Mouse (Mus musculus) Patski (cell line): ENCODE measurements around the gene Cyp21a1. TPM values are rescaled to one million over a fixed set of nuclear protein-coding genes. Genes with fewer than 3 reads are reported as not detected.
"Not testable (repeated sequence)": the region's sequence is repeated elsewhere in the genome, so short reads cannot be mapped to it uniquely, and the experiment has no call there.

ENCODE experiments used
- ATAC-seq: fragments of 100-300 bp; one replicate; pipeline ENCODE4 v1.8.0; 2021
- CTCF ChIA-PET: fragments of 350-600 bp; sonication (Branson Sonifier 250); formaldehyde crosslinking; loops from one replicate; lab custom pipeline; 2022; ENCODE audit warnings: inconsistent platforms; lab: Charles Lee
- POLR2A ChIA-PET: fragments of 350-600 bp; sonication (Branson Sonifier 250); formaldehyde crosslinking; loops from one replicate; lab custom pipeline; 2022; ENCODE audit warnings: antibody characterized with exemption, inconsistent platforms; lab: Charles Lee
- DNase-seq: peaks from one replicate; pipeline ENCODE4 v3.0.0-alpha.2; 2011; ENCODE audit warnings: low read depth, low spot score
- H3K27me3 ChIP-seq: fragments of 371-371 bp; one replicate; pipeline ENCODE4 v1.5.1; 2021
- CTCF ChIP-seq: fragments of 100-300 bp; IDR thresholded peaks from one replicate; pipeline ENCODE4 v1.5.1; 2021
- in situ Hi-C: fragments of 300-500 bp; cut with MboI; formaldehyde crosslinking; loops from 3 replicates; pipeline ENCODE4 v1.11.1; 2018; ENCODE audit warnings: low pct_unique_long_range_greater_than_20kb, mixed read lengths
- polyA plus RNA-seq: library from polyadenylated mRNA; unstranded; gene quantifications from one replicate; pipeline ENCODE4 v1.2.3, GENCODE M21; 2021

Gene Cyp21a1
- polyA plus RNA-seq, 1 experiment from 2014 or later = not detected

GRCm38 (mm10) chr17:34804871-34805562 is 656 bp upstream of the Cyp21a1 start:
- H3K27me3 ChIP-seq = no peaks in the 10 kb centered on the region
- ChIA-PET POLR2A (no interaction called here), CTCF (interaction anchor here (2.0 kb wide), 1 partner anchor 109 kb away, joined by 4 read pairs; no protein-coding TSS in a partner anchor)
- in situ Hi-C loops = no loop called here
- DNase-seq = no peak
- TF ChIP-seq CTCF = no peak
- ATAC-seq = no peak

GRCm38 (mm10) chr17:34803367-34803766 is 994 bp downstream of the Cyp21a1 start:
- H3K27me3 ChIP-seq, DNase-seq, ATAC-seq, POLR2A ChIA-PET, in situ Hi-C loops, CTCF ChIA-PET: not testable (repeated sequence)

- DNase-seq, H3K27me3 ChIP-seq, POLR2A ChIA-PET, CTCF ChIA-PET, ATAC-seq, in situ Hi-C loops: not testable (repeated sequence)
Measured at GRCm38 (mm10) chr17:34802756-34803155, 1.6 kb downstream of the Cyp21a1 start.

- in situ Hi-C loops, DNase-seq, H3K27me3 ChIP-seq, POLR2A ChIA-PET, CTCF ChIA-PET, ATAC-seq: not testable (repeated sequence)
Measured at GRCm38 (mm10) chr17:34800781-34801305, 3.5 kb downstream of the Cyp21a1 start.

- ATAC-seq (no peak), DNase-seq (no peak)
- CTCF ChIA-PET = no interaction called here
Measured at GRCm38 (mm10) chr17:34799531-34799925, 4.8 kb downstream of the Cyp21a1 start.

GRCm38 (mm10) chr17:34798866-34799530 is 5.4 kb downstream of the Cyp21a1 start:
- no peak for DNase-seq
- ChIA-PET POLR2A (no interaction called here), CTCF (no interaction called here)
- no peak for ATAC-seq
- H3K27me3 ChIP-seq = no peaks in the 10 kb centered on the region
- in situ Hi-C loops = no loop called here
- no peak for TF ChIP-seq CTCF

More at GRCm38 (mm10) chr17:34799531-34799925, 4.8 kb downstream of the Cyp21a1 start:
- no peaks in the 10 kb centered on the region for H3K27me3 ChIP-seq
- in situ Hi-C loops = no loop called here
- POLR2A ChIA-PET = no interaction called here
- no peak for TF ChIP-seq CTCF

GRCm38 (mm10) chr17:34798071-34798470 is 6.3 kb downstream of the Cyp21a1 start:
- ATAC-seq, DNase-seq, CTCF ChIA-PET, POLR2A ChIA-PET, in situ Hi-C loops, H3K27me3 ChIP-seq: not testable (repeated sequence)

GRCm38 (mm10) chr17:34797211-34797995 is 7.0 kb downstream of the Cyp21a1 start:
- ATAC-seq, CTCF ChIA-PET, in situ Hi-C loops, DNase-seq, H3K27me3 ChIP-seq, POLR2A ChIA-PET: not testable (repeated sequence)

- no peak for TF ChIP-seq CTCF
- H3K27me3 ChIP-seq = no peaks in the 10 kb centered on the region
- ATAC-seq (no peak), DNase-seq (no peak)
- ChIA-PET CTCF (no interaction called here), POLR2A (no interaction called here)
- in situ Hi-C loops = no loop called here
Measured at GRCm38 (mm10) chr17:34796311-34797140, 7.8 kb downstream of the Cyp21a1 start.

- CTCF ChIA-PET = no interaction called here
- DNase-seq (no peak), ATAC-seq (no peak)
- TF ChIP-seq CTCF = no peak
- no peaks in the 10 kb centered on the region for H3K27me3 ChIP-seq
- in situ Hi-C loops = no loop called here
- POLR2A ChIA-PET = no interaction called here
Measured at GRCm38 (mm10) chr17:34795633-34796032, 8.7 kb downstream of the Cyp21a1 start.
